Mouse (Mus musculus) forelimb bud, embryonic 11.5 days (tissue): Measurements from ENCODE around the gene Cst13.
A peak's percentile ranks its signal among the peaks of the same experiment; 100 is the strongest.

Experiments used
- DNase-seq: peaks from one replicate; pipeline ENCODE4 v3.0.0-alpha.2; 2012; ENCODE audit warnings: low read depth, low spot score

Cst13 gene

DNA sequence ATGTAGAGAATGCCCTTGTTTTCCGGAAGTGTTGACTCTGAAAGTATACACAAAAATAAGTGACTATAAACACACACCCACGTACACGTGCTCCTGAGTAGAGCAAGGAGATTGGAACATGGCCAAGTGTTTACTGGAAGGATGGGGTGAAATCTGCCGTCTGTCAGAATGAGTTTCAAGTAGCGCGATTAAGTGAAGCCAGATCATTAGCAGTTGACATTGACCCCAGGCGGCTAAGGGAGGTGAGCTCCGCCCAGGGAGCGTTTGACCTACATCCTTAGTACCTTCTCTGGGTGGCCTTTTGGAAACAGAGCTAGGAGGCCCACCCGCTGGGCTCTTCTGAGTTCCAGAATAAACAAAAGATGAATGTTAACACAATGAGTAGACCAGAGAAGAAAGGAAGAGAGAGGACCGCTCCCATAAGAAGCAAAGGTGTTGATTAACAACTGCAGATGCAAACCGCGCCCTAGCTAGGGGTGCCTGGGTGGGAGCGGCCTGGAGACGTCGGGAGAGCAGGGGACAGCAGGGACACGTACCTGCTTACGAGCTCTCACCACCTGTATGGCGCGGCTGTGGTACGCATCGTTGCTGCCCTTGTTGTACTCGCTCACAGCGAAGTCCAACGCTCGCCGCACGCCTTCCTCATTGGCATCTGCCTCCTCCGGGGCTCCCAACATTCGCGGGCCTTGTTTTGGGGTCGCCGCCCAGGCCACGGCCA is 54.9 kb downstream of the Cst13 start:
- DNase-seq = no peak

GRCm38 (mm10) chr2:148875335-148875811 is 55.5 kb downstream of the Cst13 start, which contains the start of gene Cst3:
Gene Cst3 (minus strand): TSS chr2:148875692.
- DNase-seq = peak; percentile 78

- no peak for DNase-seq
These were observed 57.3 kb downstream of the Cst13 start for GRCm38 (mm10) chr2:148877016-148877770.

GRCm38 (mm10) chr2:148878641-148879130 is 58.8 kb downstream of the Cst13 start:
- DNase-seq = no peak

DNA sequence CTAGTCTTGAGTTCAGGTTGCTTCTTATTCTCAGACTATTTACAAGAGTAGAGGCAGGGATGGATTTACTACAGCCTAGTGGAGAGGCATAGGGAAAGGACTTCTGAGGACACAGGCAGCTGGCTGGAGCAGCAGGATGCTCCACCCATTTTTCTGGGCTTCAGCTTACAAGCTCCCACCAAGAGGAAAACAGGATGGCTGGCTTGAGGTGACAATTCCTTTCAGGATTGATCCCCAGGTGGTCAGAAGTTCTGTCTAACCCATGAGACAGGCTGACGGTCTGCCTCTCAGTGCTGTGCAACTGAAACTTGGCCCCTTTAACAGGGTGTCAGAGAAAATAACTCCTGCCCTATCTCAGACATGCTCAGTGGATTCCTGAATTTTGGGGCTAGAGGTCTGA is 59.3 kb downstream of the Cst13 start:
- DNase-seq = no peak
